Mouse (Mus musculus) heart, adult 2 months (tissue): ENCODE measurements at regions not wholly inside any gene's neighbourhood (a gene's known extent, or its start where the extent isn't known, plus 50 kb on each side); places are given as distances from the start of the nearest gene placed in this dataset.

Experiments
- CTCF ChIP-seq: fragments of 200-600 bp; IDR thresholded peaks from 2 replicates; pipeline ENCODE4 v1.8.1; 2022; ENCODE audit warnings: antibody characterized with exemption, mild to moderate bottlenecking, moderate library complexity
- POLR2A ChIP-seq: fragments of 200-500 bp; IDR thresholded peaks from 2 replicates; pipeline ENCODE4 v1.6.1; 2011; ENCODE audit warnings: mild to moderate bottlenecking, low read depth, low read length, control low read depth; ENCODE audit not compliant: insufficient read depth

DNA sequence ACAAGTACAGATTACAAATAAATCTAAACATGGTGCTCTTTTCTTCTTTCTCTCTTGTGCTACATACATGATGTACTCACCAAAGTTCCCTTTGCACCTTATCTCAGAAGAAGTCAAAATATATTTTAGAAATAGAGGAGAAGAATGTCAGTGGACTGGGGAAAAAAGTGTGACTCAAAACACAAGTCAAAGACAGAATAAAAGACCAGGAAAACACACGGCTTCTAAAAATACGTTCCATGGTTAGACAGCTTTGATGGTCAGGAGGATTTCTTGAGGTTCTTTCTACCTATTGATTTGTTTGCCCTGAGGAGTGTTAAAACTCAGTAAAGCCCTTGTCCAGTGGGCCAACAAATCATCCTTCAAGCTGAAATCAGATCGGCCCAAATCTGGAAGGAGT, 260.5 kb upstream of the Ptger4 start:
- TF ChIP-seq POLR2A = no peak
- no peak for TF ChIP-seq CTCF
